Comparison of ENCODE assay signal across 20 mouse cellular contexts in the genomic region with DNA sequence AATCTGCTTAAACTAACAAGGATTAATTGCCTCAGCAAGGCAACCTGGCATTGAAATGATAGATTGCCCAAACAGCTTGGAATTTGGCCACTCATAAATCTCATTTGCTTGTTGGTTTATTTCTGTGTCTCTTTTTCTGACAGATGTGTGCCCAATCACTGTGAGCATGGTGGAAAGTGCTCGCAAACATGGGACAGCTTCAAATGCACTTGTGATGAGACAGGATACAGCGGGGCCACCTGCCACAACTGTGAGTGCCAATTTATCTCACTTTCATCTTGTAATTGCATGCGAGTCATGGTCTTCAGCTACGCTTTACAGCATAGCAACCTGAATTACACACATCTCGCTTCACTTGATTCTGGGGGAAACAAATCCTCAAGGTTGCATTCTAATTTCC.
DNase-seq lines count a peak whose midpoint lies in the region; ATAC-seq lines count a peak whose summit lies in the region.
"Had no signal": no experiment of that assay in that cellular context is flagged by ENCODE, and none has a peak within 500 bp of the region (broad histone marks: within the 10 kb centered on the region; RNA-seq: fewer than 3 reads in every experiment).

No protein-coding gene starts in this region.

- H3K36me3 ChIP-seq in midbrain, embryonic 14.5 days (ENCODE audit: control insufficient read depth, insufficient read depth, low read length), result no peaks in the 10 kb centered on the region
- H3K36me3 ChIP-seq in midbrain, embryonic 11.5 days (ENCODE audit: control insufficient read depth, insufficient read depth, low read length), result no peaks in the 10 kb centered on the region
- no peaks in the 10 kb centered on the region for H3K36me3 ChIP-seq in hindbrain, embryonic 12.5 days
- no peaks in the 10 kb centered on the region for H3K36me3 ChIP-seq in neural tube, embryonic 11.5 days (ENCODE audit: control insufficient read depth, insufficient read depth, low read length)
- H3K36me3 ChIP-seq: embryonic facial prominence, embryonic 10.5 days; heart, embryonic 10.5 days; liver, embryonic 12.5 days had no signal

- H3K9me3 ChIP-seq in midbrain, embryonic 14.5 days (ENCODE audit: control insufficient read depth, low read length), result no peaks in the 10 kb centered on the region
- no peaks in the 10 kb centered on the region for H3K9me3 ChIP-seq in midbrain, embryonic 11.5 days (ENCODE audit: control insufficient read depth, low read length)
- no peaks in the 10 kb centered on the region for H3K9me3 ChIP-seq in hindbrain, embryonic 12.5 days (replicated peaks)
- H3K9me3 ChIP-seq in neural tube, embryonic 11.5 days (ENCODE audit: control insufficient read depth, low read length), result no peaks in the 10 kb centered on the region
- H3K9me3 ChIP-seq: embryonic facial prominence, embryonic 10.5 days; heart, embryonic 10.5 days; liver, embryonic 12.5 days had no signal

- H3K9ac ChIP-seq in midbrain, embryonic 14.5 days (replicated peaks; ENCODE audit: low read length), result no peak overlapping the region
- H3K9ac ChIP-seq in midbrain, embryonic 11.5 days (ENCODE audit: low read length), result no peak overlapping the region
- no peak overlapping the region for H3K9ac ChIP-seq in hindbrain, embryonic 12.5 days
- H3K9ac ChIP-seq in neural tube, embryonic 11.5 days (ENCODE audit: low read length), result no peak overlapping the region
- H3K9ac ChIP-seq: liver, embryonic 12.5 days; lung, embryonic 14.5 days had no signal

- 58% methylated on average over 5 of the region's 5 CpGs for WGBS in midbrain, embryonic 14.5 days
- WGBS in midbrain, embryonic 11.5 days, result 74% methylated on average over 5 of the region's 5 CpGs
- 64% methylated on average over 5 of the region's 5 CpGs for WGBS in hindbrain, embryonic 12.5 days
- 67% methylated on average over 5 of the region's 5 CpGs for WGBS in neural tube, embryonic 11.5 days

- ATAC-seq in midbrain, embryonic 14.5 days (ENCODE audit: low FRiP score, low TSS enrichment), result no peak
- no peak for ATAC-seq in midbrain, embryonic 11.5 days (ENCODE audit: low FRiP score)
- peak; percentile 78 for ATAC-seq in hindbrain, embryonic 12.5 days (ENCODE audit: low FRiP score)
- no peak for ATAC-seq in neural tube, embryonic 11.5 days (ENCODE audit: insufficient read depth, low FRiP score, low TSS enrichment)
- ATAC-seq: liver, embryonic 12.5 days had no signal

- H3K27me3 ChIP-seq in midbrain, embryonic 14.5 days (ENCODE audit: control insufficient read depth, insufficient read depth, low read length), result no peaks in the 10 kb centered on the region
- H3K27me3 ChIP-seq in midbrain, embryonic 11.5 days (ENCODE audit: control insufficient read depth, insufficient read depth, low read length), result no peaks in the 10 kb centered on the region
- H3K27me3 ChIP-seq in hindbrain, embryonic 12.5 days, result no peaks in the 10 kb centered on the region
- no peaks in the 10 kb centered on the region for H3K27me3 ChIP-seq in neural tube, embryonic 11.5 days (ENCODE audit: control insufficient read depth, insufficient read depth, low read length)
- H3K27me3 ChIP-seq: CH12.LX; liver, embryonic 12.5 days had no signal

- no peak overlapping the region for H3K27ac ChIP-seq in midbrain, embryonic 14.5 days (replicated peaks; ENCODE audit: low read depth, low read length)
- H3K27ac ChIP-seq in midbrain, embryonic 11.5 days (ENCODE audit: low read depth, low read length), result no peak overlapping the region
- H3K27ac ChIP-seq in hindbrain, embryonic 12.5 days, result no peak overlapping the region
- H3K27ac ChIP-seq in neural tube, embryonic 11.5 days (ENCODE audit: low read depth, low read length), result no peak overlapping the region
- H3K27ac ChIP-seq: embryonic facial prominence, embryonic 10.5 days; heart, embryonic 10.5 days; liver, embryonic 12.5 days; macrophage had no signal

- H3K4me1 ChIP-seq in midbrain, embryonic 14.5 days (ENCODE audit: control insufficient read depth, insufficient read depth, low read length), result no peaks in the 10 kb centered on the region
- no peaks in the 10 kb centered on the region for H3K4me1 ChIP-seq in midbrain, embryonic 11.5 days (ENCODE audit: control insufficient read depth, insufficient read depth, low read length)
- H3K4me1 ChIP-seq in hindbrain, embryonic 12.5 days, result no peaks in the 10 kb centered on the region
- H3K4me1 ChIP-seq in neural tube, embryonic 11.5 days (ENCODE audit: control insufficient read depth, insufficient read depth, low read length), result no peaks in the 10 kb centered on the region
- H3K4me1 ChIP-seq: embryonic facial prominence, embryonic 10.5 days; heart, embryonic 10.5 days; liver, embryonic 12.5 days had no signal

- H3K4me3 ChIP-seq in midbrain, embryonic 14.5 days (replicated peaks; ENCODE audit: low read depth, low read length), result no peak overlapping the region
- no peak overlapping the region for H3K4me3 ChIP-seq in midbrain, embryonic 11.5 days (ENCODE audit: low read depth, low read length)
- no peak overlapping the region for H3K4me3 ChIP-seq in hindbrain, embryonic 12.5 days
- H3K4me3 ChIP-seq in neural tube, embryonic 11.5 days (ENCODE audit: low read depth, low read length), result no peak overlapping the region
- H3K4me3 ChIP-seq: embryonic facial prominence, embryonic 10.5 days; heart, embryonic 10.5 days; liver, embryonic 12.5 days had no signal

- DNase-seq in embryo, embryonic 10 days (ENCODE audit: low spot score), result peak; percentile 10
- no peak for DNase-seq in embryo, embryonic 9.5 days (ENCODE audit: extremely low spot score)
- DNase-seq in midbrain, embryonic 14.5 days, result peak; percentile 11
- no peak for DNase-seq in midbrain, embryonic 11.5 days (ENCODE audit: low spot score, missing footprints)
- DNase-seq in neural tube, embryonic 11.5 days (ENCODE audit: low spot score), result peak; percentile 16
- DNase-seq in spleen, adult 12 weeks (ENCODE audit: low spot score), result no peak
- no peak for DNase-seq in gastrocnemius, postnatal 10 days
- DNase-seq: adrenal gland, postnatal 10 days; cerebellum, adult 9-10 months; gastrocnemius, postnatal 36 days; heart, postnatal 10 days; lung, embryonic 14.5 days; retina, postnatal 1 day; right cerebral cortex, postnatal 4 days had no signal

- H3K4me2 ChIP-seq in midbrain, embryonic 14.5 days (ENCODE audit: low read length), result no peak overlapping the region
- no peak overlapping the region for H3K4me2 ChIP-seq in midbrain, embryonic 11.5 days
- no peak overlapping the region for H3K4me2 ChIP-seq in hindbrain, embryonic 12.5 days (replicated peaks)
- H3K4me2 ChIP-seq in neural tube, embryonic 11.5 days (ENCODE audit: low read depth), result no peak overlapping the region
- H3K4me2 ChIP-seq: liver, embryonic 12.5 days; lung, embryonic 14.5 days had no signal

Comparison
In these comparisons a context has a peak if more than half of its experiments do, and no peak if none do; other contexts are left out.
1. DNase-seq: peak in embryo, embryonic 10 days (single experiment), midbrain, embryonic 14.5 days (single experiment) and neural tube, embryonic 11.5 days (single experiment); none in embryo, embryonic 9.5 days (single experiment), midbrain, embryonic 11.5 days (single experiment), spleen, adult 12 weeks (single experiment) and gastrocnemius, postnatal 10 days (single experiment).